Mouse (Mus musculus) C2C12 (cell line): Measurements from ENCODE around the gene Eif3l. TPM values are rescaled to one million over a fixed set of nuclear protein-coding genes. Genes with fewer than 3 reads are reported as not detected.

Source experiments
- H3K27me3 ChIP-seq: one replicate; pipeline ENCODE4 v1.6.1; 2011; ENCODE audit not compliant: control insufficient read depth, insufficient read depth, insufficient read length
- H3K36me3 ChIP-seq: one replicate; pipeline ENCODE4 v1.6.1; 2011; ENCODE audit not compliant: control insufficient read depth, insufficient read depth
- H3K4me3 ChIP-seq: one replicate; pipeline ENCODE4 v1.5.1; 2011; ENCODE audit warnings: mild to moderate bottlenecking, control low read depth; ENCODE audit not compliant: poor library complexity, insufficient read depth, severe bottlenecking
- H3K79me2 ChIP-seq: one replicate; pipeline ENCODE4 v1.6.1; 2011; ENCODE audit not compliant: control insufficient read depth, insufficient read depth
- H3K79me3 ChIP-seq: one replicate; pipeline ENCODE4 v1.6.1; 2011; ENCODE audit warnings: low read depth, control low read depth
- H3ac ChIP-seq: one replicate; pipeline ENCODE3; 2011; ENCODE audit warnings: low read depth; ENCODE audit not compliant: control insufficient read depth, insufficient read length
- CEBPB ChIP-seq: IDR thresholded peaks from one replicate; pipeline ENCODE4 v1.6.1; 2011; ENCODE audit warnings: low read depth, mild to moderate bottlenecking, control low read depth, moderate library complexity
- CTCF ChIP-seq: IDR thresholded peaks from one replicate; pipeline ENCODE4 v1.5.1; 2011; ENCODE audit not compliant: control insufficient read depth, insufficient read depth, insufficient read length
- FOSL1 ChIP-seq: IDR thresholded peaks from one replicate; pipeline ENCODE4 v1.8.0; 2011; ENCODE audit warnings: mild to moderate bottlenecking, low read length; ENCODE audit not compliant: poor library complexity, insufficient read depth, severe bottlenecking
- MAX ChIP-seq: IDR thresholded peaks from one replicate; pipeline ENCODE4 v1.6.1; 2011; ENCODE audit warnings: mild to moderate bottlenecking, control low read depth
- MYOD1 ChIP-seq: IDR thresholded peaks from one replicate; pipeline ENCODE4 v1.6.1; 2011; ENCODE audit warnings: low read depth; ENCODE audit not compliant: control insufficient read depth, insufficient read length
- MYOG ChIP-seq: IDR thresholded peaks from one replicate; pipeline ENCODE4 v1.6.1; 2011; ENCODE audit not compliant: control insufficient read depth, insufficient read length; ENCODE audit errors: extremely low read depth
- USF1 ChIP-seq: IDR thresholded peaks from one replicate; pipeline ENCODE4 v1.6.1; 2011; ENCODE audit warnings: low read depth, mild to moderate bottlenecking, control low read depth, moderate library complexity
- polyA plus RNA-seq: library from polyadenylated mRNA; unstranded; fragments of >200 nt; fragmentation: generic; extraction: Trizol; gene quantifications from one replicate; pipeline ENCODE4 v1.2.1, GENCODE M21; 2012; ENCODE audit warnings: missing spikeins

Eif3l gene
- polyA plus RNA-seq, 1 experiment = 369 TPM

DNA sequence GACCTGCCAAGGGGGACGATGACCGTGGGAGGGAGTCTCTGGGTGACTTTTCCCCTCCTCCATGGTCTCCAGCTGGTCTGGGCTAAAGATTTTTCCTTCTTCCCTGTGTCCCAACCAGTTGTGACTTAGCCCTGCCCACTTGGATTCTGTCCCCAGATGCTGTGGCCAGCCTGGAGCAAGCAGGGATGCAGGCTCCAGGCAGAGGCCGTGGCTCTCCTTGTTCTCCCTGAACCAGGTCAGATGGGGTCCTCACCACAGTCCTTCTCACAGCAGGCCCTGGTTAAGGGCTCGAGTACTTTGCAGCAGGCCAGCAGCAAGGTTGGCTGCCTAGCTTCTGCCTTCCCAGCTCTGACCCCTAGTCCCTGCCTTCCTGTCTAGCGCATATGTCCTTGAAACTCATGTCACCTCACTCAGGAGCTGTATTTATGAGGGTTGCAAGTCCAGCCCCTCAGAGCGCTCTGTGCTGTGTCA is 58.2 kb downstream of the Eif3l start:
- no peaks in the 10 kb centered on the region for H3K27me3 ChIP-seq
- TF ChIP-seq MYOG (no peak), CEBPB (no peak), MYOD1 (no peak), USF1 (no peak), FOSL1 (no peak), CTCF (no peak), MAX (no peak)
- H3K79me3 ChIP-seq = no peaks in the 10 kb centered on the region
- H3K36me3 ChIP-seq = peaks cover 53% of the 10 kb centered on the region
- H3K79me2 ChIP-seq = no peaks in the 10 kb centered on the region
- no peak overlapping the region for H3K4me3 ChIP-seq
- H3ac ChIP-seq = no peak overlapping the region

DNA sequence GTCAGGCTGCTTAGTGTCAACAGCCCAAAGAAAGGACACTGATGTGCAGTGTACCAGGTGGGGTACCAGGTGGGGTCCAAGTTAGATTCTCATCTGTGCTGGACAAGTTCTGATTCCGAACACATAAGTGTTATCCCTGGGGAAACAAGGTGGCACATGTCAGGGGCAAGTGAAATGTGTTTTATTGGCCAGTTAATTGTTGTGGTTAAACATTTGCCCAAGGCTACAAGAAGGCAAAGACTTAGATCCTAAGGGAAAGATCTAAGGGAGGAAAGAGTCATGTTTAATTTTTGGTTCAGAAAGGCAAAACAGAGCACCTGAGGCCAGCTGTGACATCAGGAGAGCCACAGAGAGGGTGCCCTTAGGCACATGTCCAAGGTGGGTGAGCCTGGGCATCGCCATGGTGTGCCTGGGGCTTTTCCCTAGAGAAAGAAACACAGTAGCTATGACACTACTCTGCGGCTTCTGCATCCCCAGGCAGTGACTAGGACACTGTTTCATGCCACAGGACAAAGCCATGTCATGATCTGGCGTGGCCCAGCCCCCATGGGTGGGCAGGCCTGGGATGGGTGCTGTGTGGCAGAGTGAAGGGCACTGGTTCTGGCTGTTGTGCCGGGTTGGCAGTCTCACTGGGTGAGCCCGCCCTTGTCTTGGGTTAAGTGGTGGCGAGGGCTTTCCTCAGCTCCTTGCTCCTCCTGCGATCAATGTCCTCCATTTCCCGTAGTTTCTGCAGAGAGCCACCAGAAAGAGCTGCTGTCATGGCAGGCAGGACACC is 59.7 kb downstream of the Eif3l start:
- peaks cover 39% of the 10 kb centered on the region for H3K36me3 ChIP-seq
- no peak overlapping the region for H3K4me3 ChIP-seq
- no peaks in the 10 kb centered on the region for H3K79me3 ChIP-seq
- no peak for TF ChIP-seq CTCF
- no peak for TF ChIP-seq MYOG
- no peak for TF ChIP-seq FOSL1
- no peak for TF ChIP-seq CEBPB
- TF ChIP-seq MYOD1 = no peak
- TF ChIP-seq MAX = no peak
- H3ac ChIP-seq = no peak overlapping the region
- H3K27me3 ChIP-seq = no peaks in the 10 kb centered on the region
- H3K79me2 ChIP-seq = no peaks in the 10 kb centered on the region

DNA sequence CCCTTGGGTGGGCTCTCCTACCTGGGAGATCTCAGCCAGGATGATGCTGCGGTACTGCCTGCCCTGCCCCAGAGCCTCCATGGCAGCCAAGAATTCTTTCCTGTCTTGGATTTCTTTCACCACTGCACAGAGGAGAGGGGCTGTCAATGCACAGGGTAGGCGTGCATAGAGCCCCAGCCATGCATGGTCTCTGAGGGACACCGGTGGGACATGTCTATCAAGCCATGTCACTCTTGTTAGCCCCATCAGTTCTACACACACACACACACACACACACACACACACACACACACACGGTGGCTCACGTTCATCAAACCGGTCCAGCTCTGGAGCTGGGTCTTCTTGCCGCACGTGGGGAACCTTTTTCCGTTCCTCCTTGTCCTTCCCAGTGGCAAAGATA is 60.4 kb downstream of the Eif3l start:
- Histone ChIP-seq H3K79me2 (no peaks in the 10 kb centered on the region), H3K79me3 (no peaks in the 10 kb centered on the region), H3K27me3 (no peaks in the 10 kb centered on the region), H3K36me3 (peaks cover 32% of the 10 kb centered on the region), H3K4me3 (no peak overlapping the region), H3ac (no peak overlapping the region)
- no peak for TF ChIP-seq FOSL1
- no peak for TF ChIP-seq USF1

GRCm38 (mm10) chr15:79135783-79136575 is 61.0 kb downstream of the Eif3l start:
- Histone ChIP-seq H3K27me3 (no peaks in the 10 kb centered on the region), H3K79me3 (no peaks in the 10 kb centered on the region), H3K4me3 (no peak overlapping the region), H3ac (no peak overlapping the region), H3K79me2 (no peaks in the 10 kb centered on the region), H3K36me3 (peaks cover 27% of the 10 kb centered on the region)
- TF ChIP-seq CEBPB = no peak
- no peak for TF ChIP-seq MYOD1
- no peak for TF ChIP-seq MYOG

DNA sequence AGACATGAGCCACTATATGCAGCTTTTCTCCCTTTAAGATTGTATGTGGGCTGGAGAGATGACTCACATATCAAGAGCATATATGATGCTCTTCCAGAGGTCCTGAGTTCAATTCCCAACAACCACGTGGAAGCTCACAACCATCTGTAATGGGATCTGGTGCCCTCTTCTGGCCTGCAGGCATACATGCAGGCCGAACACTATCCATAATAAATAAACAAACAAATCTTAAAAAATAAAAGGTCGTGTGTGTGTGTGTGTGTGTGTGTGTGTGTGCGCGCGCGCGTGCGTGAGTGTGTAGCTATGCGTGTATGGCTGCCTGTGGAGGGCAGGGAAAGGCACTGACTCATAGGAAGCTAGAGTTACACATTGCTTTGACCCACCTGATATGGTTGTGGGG is 64.7 kb downstream of the Eif3l start:
- TF ChIP-seq USF1 (no peak), CTCF (no peak), MYOD1 (no peak), MYOG (no peak), CEBPB (no peak), MAX (no peak), FOSL1 (no peak)
- Histone ChIP-seq H3K27me3 (no peaks in the 10 kb centered on the region), H3K79me3 (peaks cover 23% of the 10 kb centered on the region), H3K4me3 (no peak overlapping the region), H3K79me2 (peaks cover 33% of the 10 kb centered on the region), H3ac (no peak overlapping the region), H3K36me3 (peaks cover 8% of the 10 kb centered on the region)
